Mouse (Mus musculus) heart, embryonic 15.5 days (tissue): ENCODE measurements around the gene Cenpx. TPM values are rescaled to one million over a fixed set of nuclear protein-coding genes. Genes with fewer than 3 reads are reported as not detected.
"Not testable (repeated sequence)": the region's sequence is repeated elsewhere in the genome, so short reads cannot be mapped to it uniquely, and the experiment has no call there.

ENCODE experiments used
- ATAC-seq: fragments of 200-750 bp; cut with Nextera tagmentation; replicated peaks from 2 replicates; pipeline ENCODE4 v1.8.0; 2017; ENCODE audit warnings: low read depth, moderate TSS enrichment; ENCODE audit not compliant: insufficient number of reproducible peaks, insufficient read depth, low FRiP score
- H3K27ac ChIP-seq: fragments of 300-500 bp; sonication (generic); 2 replicates; pipeline ENCODE4 v1.5.1; 2015; ENCODE audit warnings: mild to moderate bottlenecking, inconsistent platforms
- H3K27me3 ChIP-seq: fragments of 300-500 bp; sonication (generic); 2 replicates; pipeline ENCODE4 v1.6.1; 2015; ENCODE audit warnings: inconsistent platforms
- H3K36me3 ChIP-seq: fragments of 300-500 bp; sonication (generic); 2 replicates; pipeline ENCODE4 v1.6.1; 2015; ENCODE audit warnings: mild to moderate bottlenecking, inconsistent platforms
- H3K4me1 ChIP-seq: fragments of 300-500 bp; sonication (generic); replicated peaks from 2 replicates; pipeline ENCODE4 v1.6.1; 2015; ENCODE audit warnings: inconsistent platforms
- H3K4me2 ChIP-seq: fragments of 300-500 bp; sonication (generic); 2 replicates; pipeline ENCODE4 v1.6.1; 2015; ENCODE audit warnings: inconsistent platforms, mild to moderate bottlenecking, moderate library complexity
- H3K4me3 ChIP-seq: fragments of 300-500 bp; sonication (generic); 2 replicates; pipeline ENCODE4 v1.5.1; 2015; ENCODE audit warnings: mild to moderate bottlenecking, inconsistent platforms
- H3K9ac ChIP-seq: fragments of 300-500 bp; sonication (generic); 2 replicates; pipeline ENCODE4 v1.6.1; 2015; ENCODE audit warnings: mild to moderate bottlenecking, inconsistent platforms
- H3K9me3 ChIP-seq: fragments of 300-500 bp; sonication (generic); replicated peaks from 2 replicates; pipeline ENCODE4 v1.6.1; 2016; ENCODE audit warnings: inconsistent platforms
- WGBS: fragments of 180-500 bp; shearing (Covaris S2); methylation state at CpG from one replicate; pipeline ENCODE4 v1.1.7; 2015; ENCODE audit warnings: mixed read lengths; 5-methylcytosine and 5-hydroxymethylcytosine counted together
- polyA plus RNA-seq: library from polyadenylated mRNA; unstranded; fragments of >200 nt; fragmentation: Nextera tagmentation; extraction: Ambion mirVana; gene quantifications from 2 replicates; pipeline ENCODE4 v1.2.1, GENCODE M21; 2015

The Cenpx gene
- polyA plus RNA-seq, 1 experiment from 2014 or later: 111 TPM

DNA sequence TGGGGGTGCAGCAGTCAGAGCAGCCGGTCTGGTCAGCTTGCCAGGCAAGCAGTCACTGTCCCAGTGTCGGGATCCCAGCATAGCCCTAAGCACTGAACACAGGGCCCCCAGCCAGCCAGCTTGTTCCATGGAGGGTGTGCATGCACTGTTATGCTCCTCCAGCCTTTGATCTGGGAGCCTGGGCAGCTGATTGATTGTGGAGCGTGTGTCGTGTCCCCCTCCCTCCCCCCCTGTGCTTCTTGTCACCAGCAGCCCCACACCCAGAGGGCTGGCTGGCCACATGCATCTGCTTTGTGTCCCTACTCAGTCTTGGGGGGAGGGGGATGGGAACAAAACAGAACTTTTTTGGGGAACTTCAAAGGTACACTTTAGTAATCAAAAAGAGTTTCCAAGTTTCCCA lies 18.4 kb downstream of the Cenpx start:
- H3K4me2 ChIP-seq: no peak overlapping the region
- H3K36me3 ChIP-seq: no peaks in the 10 kb centered on the region
- no peak overlapping the region for H3K9ac ChIP-seq
- ATAC-seq: peak; percentile 48
- H3K4me3 ChIP-seq: no peak overlapping the region
- H3K4me1 ChIP-seq: peaks cover 52% of the 10 kb centered on the region
- WGBS: 24% methylated on average over 4 of the region's 4 CpGs
- peak overlapping the region; percentile 18 for H3K27ac ChIP-seq
- H3K27me3 ChIP-seq: no peaks in the 10 kb centered on the region
- no peaks in the 10 kb centered on the region for H3K9me3 ChIP-seq

DNA sequence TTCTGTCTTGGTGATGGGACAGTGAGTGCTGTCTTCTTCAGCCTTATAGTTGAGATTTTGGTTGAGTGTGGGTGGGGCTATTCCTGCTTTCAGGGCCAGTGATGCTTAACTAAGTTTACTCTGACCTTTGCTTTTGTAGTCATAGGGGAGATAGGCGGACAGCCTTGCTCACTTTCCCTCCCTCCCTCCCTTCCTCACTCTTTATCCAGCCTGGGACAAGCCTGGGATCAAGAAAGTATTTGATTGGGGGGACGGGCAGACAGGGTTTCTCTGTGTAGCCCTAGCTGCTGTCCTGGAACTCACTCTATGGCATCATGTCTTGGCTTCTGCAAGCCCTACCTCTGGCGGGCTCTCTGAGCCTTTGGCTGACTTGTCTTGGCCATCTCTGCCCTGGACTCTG lies 20.1 kb downstream of the Cenpx start:
- Histone ChIP-seq H3K9ac (no peak overlapping the region), H3K9me3 (no peaks in the 10 kb centered on the region), H3K36me3 (peaks cover 8% of the 10 kb centered on the region), H3K4me2 (no peak overlapping the region), H3K27ac (no peak overlapping the region), H3K27me3 (no peaks in the 10 kb centered on the region), H3K4me3 (no peak overlapping the region), H3K4me1 (peaks cover 45% of the 10 kb centered on the region)
- 82% methylated on average over 3 of the region's 3 CpGs for WGBS
- no peak for ATAC-seq

DNA sequence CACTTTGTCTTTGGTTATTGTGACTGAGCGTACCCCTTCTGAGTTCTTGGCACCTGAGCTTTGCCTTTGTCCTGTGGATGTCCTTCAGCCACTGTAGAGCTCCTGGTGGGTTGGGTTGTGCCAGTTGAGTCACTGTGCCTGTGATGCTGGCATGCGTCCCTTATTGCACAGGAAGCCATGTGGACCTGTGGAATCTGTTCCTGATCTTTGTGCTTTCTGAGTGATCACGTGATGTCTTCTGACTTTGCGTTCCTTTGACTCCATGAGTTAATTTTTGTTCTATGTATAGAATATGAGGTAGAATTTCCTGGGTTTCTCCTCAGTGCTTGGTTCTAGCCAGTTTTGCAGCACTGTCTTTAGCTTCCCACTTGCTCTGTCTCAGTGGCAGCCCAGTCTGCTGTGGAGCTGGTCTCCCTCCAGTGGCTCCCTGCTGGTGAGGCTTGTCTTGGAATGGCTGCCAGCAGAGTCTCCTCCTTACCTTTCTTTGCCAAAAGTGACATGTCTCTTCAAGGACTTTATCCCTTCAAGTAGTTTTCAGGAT lies 21.0 kb downstream of the Cenpx start:
- Histone ChIP-seq H3K4me3 (no peak overlapping the region), H3K4me2 (no peak overlapping the region), H3K4me1 (peaks cover 36% of the 10 kb centered on the region), H3K27ac (peak overlapping the region; percentile 55), H3K9me3 (no peaks in the 10 kb centered on the region), H3K36me3 (peaks cover 8% of the 10 kb centered on the region), H3K9ac (no peak overlapping the region), H3K27me3 (no peaks in the 10 kb centered on the region)
- ATAC-seq: no peak
- whole genome bisulfite sequencing: 76% methylated on average over 4 of the region's 4 CpGs

DNA sequence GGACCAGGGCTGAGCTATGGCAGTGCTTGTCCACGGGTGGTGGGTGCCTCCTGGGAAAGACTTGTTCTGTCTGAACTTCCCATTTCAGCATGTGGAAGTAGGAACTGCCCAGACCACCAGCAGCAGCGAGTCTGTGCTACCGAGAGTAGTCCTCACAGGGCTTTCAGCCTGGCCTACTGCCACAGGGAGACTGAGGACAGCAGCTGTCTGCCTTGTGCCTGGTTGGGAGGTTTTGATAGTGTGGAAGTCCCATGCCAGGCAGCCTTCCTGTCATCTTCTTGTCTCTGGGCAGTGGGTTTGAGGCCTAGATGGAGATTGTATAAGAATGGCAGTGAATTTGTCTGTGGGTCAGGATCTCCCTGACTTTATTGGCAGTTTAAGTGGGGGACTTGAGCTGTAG lies 24.2 kb downstream of the Cenpx start:
- Histone ChIP-seq H3K27ac (no peak overlapping the region), H3K4me2 (no peak overlapping the region), H3K9me3 (no peaks in the 10 kb centered on the region), H3K36me3 (peaks cover 11% of the 10 kb centered on the region), H3K27me3 (no peaks in the 10 kb centered on the region), H3K9ac (no peak overlapping the region), H3K4me3 (no peak overlapping the region), H3K4me1 (peaks cover 12% of the 10 kb centered on the region)
- no peak for ATAC-seq
- WGBS: 78% methylated on average over 3 of the region's 3 CpGs

DNA sequence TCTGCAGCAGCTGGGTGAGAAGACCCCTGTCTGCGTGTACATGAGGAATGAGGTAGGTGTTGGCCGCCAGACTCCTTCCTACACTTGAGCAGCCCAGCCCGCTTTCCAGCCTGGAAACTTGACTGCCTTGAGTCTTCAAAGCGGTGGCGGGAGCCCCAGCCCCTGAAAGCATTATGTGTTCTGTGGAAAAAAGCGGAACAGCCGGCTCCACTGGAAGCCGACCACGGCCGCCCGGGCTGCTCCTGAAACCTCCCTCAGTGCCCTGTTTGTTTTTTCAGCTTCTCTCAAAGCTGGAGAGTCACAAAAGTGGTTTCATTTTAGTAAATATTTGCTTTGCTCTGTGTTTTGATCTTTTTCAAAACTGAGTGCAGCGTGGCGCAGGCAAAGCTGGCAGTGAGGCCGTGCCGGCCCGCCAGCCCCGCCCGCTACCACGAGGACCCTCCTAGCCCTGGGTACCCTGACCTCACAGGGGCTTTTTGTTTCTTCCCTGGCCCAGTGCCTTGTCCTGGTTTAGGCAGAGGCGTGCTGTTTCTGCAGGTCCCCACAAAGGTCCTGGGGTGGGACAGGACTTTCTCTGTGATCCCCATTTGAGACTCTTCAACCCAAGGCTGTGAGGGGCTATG lies 26.8 kb downstream of the Cenpx start:
- Histone ChIP-seq H3K9me3 (no peaks in the 10 kb centered on the region), H3K36me3 (peaks cover 16% of the 10 kb centered on the region), H3K27ac (no peak overlapping the region), H3K4me1 (no peaks in the 10 kb centered on the region), H3K27me3 (no peaks in the 10 kb centered on the region), H3K9ac (no peak overlapping the region), H3K4me2 (no peak overlapping the region), H3K4me3 (no peak overlapping the region)
- 84% methylated on average over 20 of the region's 20 CpGs for WGBS
- no peak for ATAC-seq

DNA sequence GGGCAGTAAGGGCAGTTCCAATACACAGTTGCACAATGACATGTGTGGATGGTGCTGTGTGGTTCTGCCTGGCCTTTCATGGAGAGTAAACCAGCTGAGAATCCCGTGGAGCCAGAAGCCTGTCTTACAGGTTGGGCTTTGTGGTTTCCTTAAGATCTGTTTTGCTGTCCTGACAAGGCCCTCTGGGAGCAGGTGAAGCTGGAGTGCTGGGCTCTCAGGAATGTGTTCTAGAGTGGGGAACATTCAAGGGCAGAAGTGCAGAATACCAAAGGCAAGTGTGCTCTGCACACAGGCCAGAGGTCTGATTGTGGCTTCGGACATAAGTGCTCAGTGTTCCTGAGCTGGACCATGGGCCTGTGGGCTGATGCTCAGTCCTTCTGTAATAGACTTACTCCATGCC lies 28.9 kb downstream of the Cenpx start:
- 73% methylated on average over 2 of the region's 2 CpGs for WGBS
- Histone ChIP-seq H3K4me2 (no peak overlapping the region), H3K9me3 (no peaks in the 10 kb centered on the region), H3K27ac (no peak overlapping the region), H3K4me3 (no peak overlapping the region), H3K4me1 (no peaks in the 10 kb centered on the region), H3K27me3 (no peaks in the 10 kb centered on the region), H3K9ac (no peak overlapping the region), H3K36me3 (peaks cover 33% of the 10 kb centered on the region)
- ATAC-seq: 0 out of 2 replicates have a peak, but pooled peaks have one; percentile 30

DNA sequence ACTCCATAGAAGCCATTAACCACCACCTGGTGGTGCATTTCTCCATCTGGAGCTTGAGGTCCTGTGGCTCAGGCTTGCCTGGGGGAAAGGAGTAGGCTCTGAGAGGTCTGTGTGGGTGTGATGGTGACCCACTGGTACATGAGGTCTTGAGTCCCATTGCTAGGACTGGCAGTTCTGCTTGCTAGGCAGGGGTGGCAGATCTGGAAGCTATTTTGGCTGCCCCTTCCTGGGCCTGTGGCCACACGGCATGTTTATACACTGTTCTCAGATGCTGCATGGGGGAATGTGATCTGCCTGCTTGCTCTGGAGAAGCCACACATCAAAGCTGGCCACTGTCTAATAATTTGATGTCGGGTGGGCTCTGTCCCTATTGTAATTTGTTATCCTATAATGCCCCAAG lies 29.5 kb downstream of the Cenpx start:
- Histone ChIP-seq H3K4me1 (no peaks in the 10 kb centered on the region), H3K36me3 (peaks cover 30% of the 10 kb centered on the region), H3K9me3 (no peaks in the 10 kb centered on the region), H3K27me3 (no peaks in the 10 kb centered on the region), H3K9ac (no peak overlapping the region), H3K4me3 (no peak overlapping the region), H3K4me2 (no peak overlapping the region), H3K27ac (no peak overlapping the region)
- WGBS: 85% methylated on average over 2 of the region's 2 CpGs
- ATAC-seq: no peak

DNA sequence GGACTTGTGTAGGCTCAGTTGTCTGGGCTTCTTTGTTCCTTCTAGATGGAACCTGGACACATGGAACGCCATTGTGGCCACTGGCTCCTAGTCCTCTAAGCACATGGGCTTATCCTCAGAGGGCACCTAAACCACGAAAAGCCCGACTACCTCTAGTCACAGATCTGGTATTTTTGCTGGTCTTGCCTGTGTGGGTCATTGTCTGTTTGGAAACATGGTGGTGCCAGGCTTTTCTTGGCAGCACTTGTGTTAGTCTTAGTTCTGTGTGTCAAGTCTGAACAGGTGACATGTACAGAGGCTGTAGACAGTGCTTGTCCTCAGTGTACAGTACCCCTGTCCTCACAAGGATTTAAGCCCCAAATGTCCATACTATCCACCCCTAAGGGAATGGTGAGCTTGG lies 30.0 kb downstream of the Cenpx start:
- WGBS: 86% methylated on average over 3 of the region's 3 CpGs
- Histone ChIP-seq H3K27ac (no peak overlapping the region), H3K9ac (no peak overlapping the region), H3K36me3 (peaks cover 29% of the 10 kb centered on the region), H3K27me3 (no peaks in the 10 kb centered on the region), H3K4me1 (no peaks in the 10 kb centered on the region), H3K4me2 (no peak overlapping the region), H3K9me3 (no peaks in the 10 kb centered on the region), H3K4me3 (no peak overlapping the region)
- ATAC-seq: no peak

DNA sequence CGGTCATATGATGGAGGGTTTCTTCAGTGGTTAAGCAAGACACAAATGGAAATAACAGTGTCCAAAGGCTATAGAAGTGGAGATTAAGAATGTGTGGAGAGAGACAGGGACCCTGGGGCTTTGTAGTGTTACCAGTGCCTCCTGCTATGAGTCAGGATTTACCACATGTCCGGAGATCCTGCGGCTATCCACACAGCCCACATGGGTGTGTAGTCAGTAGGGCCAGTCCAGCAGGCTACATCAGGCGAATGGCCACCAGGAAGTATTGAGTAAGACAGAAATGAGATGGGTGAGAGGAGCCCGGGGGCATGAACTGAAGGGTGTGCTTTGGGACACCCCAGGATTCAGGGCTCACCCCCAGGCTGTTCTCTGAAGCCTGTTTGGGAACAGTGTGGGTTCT lies 30.9 kb downstream of the Cenpx start:
- Histone ChIP-seq H3K4me3 (no peak overlapping the region), H3K4me2 (no peak overlapping the region), H3K27me3 (no peaks in the 10 kb centered on the region), H3K9ac (no peak overlapping the region), H3K9me3 (no peaks in the 10 kb centered on the region), H3K27ac (no peak overlapping the region), H3K36me3 (peaks cover 35% of the 10 kb centered on the region), H3K4me1 (no peaks in the 10 kb centered on the region)
- WGBS: 91% methylated on average over 5 of the region's 5 CpGs
- no peak for ATAC-seq

DNA sequence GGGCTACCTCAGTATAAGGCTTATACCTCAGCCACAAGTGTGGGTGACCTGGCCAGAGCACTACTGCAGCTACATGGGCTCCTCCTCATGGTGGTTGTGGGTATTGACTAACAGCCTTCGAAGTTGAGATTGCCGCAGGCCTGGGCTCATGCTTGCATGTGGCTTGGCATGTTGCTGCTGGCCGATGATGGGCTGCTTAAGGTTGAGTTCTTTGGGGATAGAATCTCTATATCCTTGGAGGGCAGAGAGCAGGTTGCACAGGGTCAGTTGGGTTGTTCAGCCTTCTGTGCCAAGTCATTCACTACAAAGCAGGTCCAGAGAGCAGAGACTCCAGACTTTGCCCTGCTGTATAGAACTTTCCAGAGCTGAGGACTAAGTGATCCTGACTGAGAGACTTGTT lies 33.6 kb downstream of the Cenpx start:
- no peaks in the 10 kb centered on the region for H3K9me3 ChIP-seq
- H3K9ac ChIP-seq: no peak overlapping the region
- H3K27me3 ChIP-seq: no peaks in the 10 kb centered on the region
- WGBS: 72% methylated on average over 3 of the region's 3 CpGs
- no peak overlapping the region for H3K4me2 ChIP-seq
- H3K4me1 ChIP-seq: 0 out of 2 replicates have a peak, but pooled peaks cover 3% of the 10 kb centered on the region
- H3K27ac ChIP-seq: no peak overlapping the region
- peaks cover 37% of the 10 kb centered on the region for H3K36me3 ChIP-seq
- H3K4me3 ChIP-seq: no peak overlapping the region
- no peak for ATAC-seq

DNA sequence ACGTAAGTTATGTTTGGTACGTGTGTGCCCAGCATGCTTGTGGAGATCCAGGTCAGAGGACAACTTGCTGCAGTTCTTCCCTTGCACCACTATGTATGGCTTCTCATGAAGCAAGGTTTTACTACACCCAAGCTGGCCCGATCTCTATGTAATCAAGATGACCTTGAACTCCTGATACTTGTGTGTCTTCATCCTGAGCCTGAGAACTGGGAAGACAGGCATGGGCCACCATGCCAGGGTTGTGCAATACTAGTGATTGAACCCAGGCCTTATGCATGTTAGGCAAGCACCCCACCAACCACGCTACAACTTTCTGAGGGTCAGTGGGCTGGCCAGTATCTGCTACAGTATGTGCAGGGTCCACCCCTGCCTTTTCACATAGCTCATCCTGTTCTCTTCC lies 36.6 kb downstream of the Cenpx start:
- ATAC-seq: no peak
- no peak overlapping the region for H3K27ac ChIP-seq
- WGBS: 84% methylated on average over 4 of the region's 4 CpGs
- H3K4me3 ChIP-seq: no peak overlapping the region
- H3K9ac ChIP-seq: no peak overlapping the region; the same call in 1 of the 2 replicates
- H3K9me3 ChIP-seq: no peaks in the 10 kb centered on the region
- peaks cover 12% of the 10 kb centered on the region for H3K4me1 ChIP-seq
- no peak overlapping the region for H3K4me2 ChIP-seq
- no peaks in the 10 kb centered on the region for H3K27me3 ChIP-seq
- H3K36me3 ChIP-seq: peaks cover 32% of the 10 kb centered on the region

DNA sequence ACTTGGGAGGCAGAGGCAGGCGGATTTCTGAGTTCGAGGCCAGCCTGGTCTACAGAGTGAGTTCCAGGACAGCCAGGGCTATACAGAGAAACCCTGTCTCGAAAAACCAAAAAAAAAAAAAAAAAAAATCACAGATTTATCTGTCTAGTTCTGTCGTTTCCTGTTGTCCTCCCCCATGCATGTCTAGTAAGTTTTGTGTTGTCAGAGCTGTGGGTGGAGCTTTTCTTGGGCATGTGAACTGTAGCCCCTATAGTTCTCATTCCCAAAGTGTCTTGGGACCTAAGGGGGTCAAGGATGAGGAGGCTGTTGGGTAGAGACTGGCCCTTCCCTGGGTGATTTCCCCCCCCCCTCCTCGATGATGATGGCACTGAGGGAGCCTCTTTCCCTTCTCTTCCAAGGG lies 37.7 kb downstream of the Cenpx start:
- not testable (repeated sequence) for H3K27ac ChIP-seq, H3K9ac ChIP-seq, ATAC-seq, H3K4me3 ChIP-seq, H3K9me3 ChIP-seq, H3K4me2 ChIP-seq, H3K27me3 ChIP-seq
- Histone ChIP-seq H3K36me3 (peaks cover 26% of the 10 kb centered on the region), H3K4me1 (peaks cover 12% of the 10 kb centered on the region)
- WGBS: 82% methylated on average over 4 of the region's 5 CpGs
